In genomic region chr2:173419972-173420391, GRCm38 (mm10) we compare ENCODE assay signal across 9 mouse cellular contexts.
DNase-seq lines count a peak whose midpoint lies in the region; ATAC-seq and TF ChIP-seq lines count a peak whose summit lies in the region.
"Had no signal": no experiment of that assay in that cellular context is flagged by ENCODE, and none has a peak within 500 bp of the region (broad histone marks: within the 10 kb centered on the region; RNA-seq: fewer than 3 reads in every experiment).

No protein-coding gene starts in this region.

- TF ChIP-seq CTCF in thymus, adult 2 months (IDR thresholded peaks at IDR 0.05; ENCODE audit: borderline replicate concordance, control insufficient read depth, extremely low read depth, insufficient read depth, low read length, poor library complexity): no peak

- no peak for TF ChIP-seq POLR2A in thymus, adult 2 months (IDR thresholded peaks at IDR 0.05; ENCODE audit: control insufficient read depth, extremely low read depth, insufficient read depth, low read length, poor library complexity)

- 50% methylated on average over 10 of the region's 10 CpGs for WGBS in neural tube, embryonic 13.5 days
- 47% methylated on average over 10 of the region's 10 CpGs for WGBS in neural tube, embryonic 15.5 days
- WGBS in thymus, adult 2 months: 44% methylated on average over 10 of the region's 10 CpGs

- H3K36me3 ChIP-seq in neural tube, embryonic 13.5 days: no peaks in the 10 kb centered on the region
- H3K36me3 ChIP-seq in neural tube, embryonic 15.5 days: no peaks in the 10 kb centered on the region
- no peaks in the 10 kb centered on the region for H3K36me3 ChIP-seq in thymus, adult 2 months (ENCODE audit: control insufficient read depth, insufficient read depth, low read length)

- peaks cover 18% of the 10 kb centered on the region for H3K4me1 ChIP-seq in neural tube, embryonic 13.5 days (replicated peaks)
- H3K4me1 ChIP-seq in neural tube, embryonic 15.5 days: peaks cover 8% of the 10 kb centered on the region; the same call in 1 of the 2 replicates
- peaks cover 13% of the 10 kb centered on the region for H3K4me1 ChIP-seq in thymus, adult 2 months (replicated peaks; ENCODE audit: control insufficient read depth, insufficient read depth, low read length)

- no peak overlapping the region for H3K4me3 ChIP-seq in neural tube, embryonic 13.5 days
- no peak overlapping the region for H3K4me3 ChIP-seq in neural tube, embryonic 15.5 days (replicated peaks)
- H3K4me3 ChIP-seq in thymus, adult 2 months (ENCODE audit: control insufficient read depth, insufficient read depth, low read length): no peak overlapping the region

- H3K9ac ChIP-seq in neural tube, embryonic 13.5 days: no peak overlapping the region
- H3K9ac ChIP-seq in neural tube, embryonic 15.5 days (replicated peaks): no peak overlapping the region

- no peak for DNase-seq in frontal cortex, postnatal 25 days (ENCODE audit: low spot score in 2 of 2)
- DNase-seq in left cerebral cortex, postnatal 25 days (ENCODE audit: low spot score in 2 of 2): peak; percentile 20 to 58
- DNase-seq in testis, postnatal 14 days (ENCODE audit: low spot score): no peak
- no peak for DNase-seq in thymus, adult 2 months
- DNase-seq: thymus, postnatal 14 days had no signal

- peak; percentile 55 for ATAC-seq in frontal cortex, adult (ENCODE audit: low TSS enrichment)
- peak; percentile 79 for ATAC-seq in neural tube, embryonic 13.5 days (ENCODE audit: low read depth)
- ATAC-seq in neural tube, embryonic 15.5 days (ENCODE audit: low FRiP score): no peak
- no peak for ATAC-seq in activated CD4-positive, CD25-positive, alpha-beta regulatory T cell, adult 4 months

- H3K27ac ChIP-seq in neural tube, embryonic 13.5 days (replicated peaks): peak overlapping the region; percentile 42; the same call in 1 of the 2 replicates
- no peak overlapping the region for H3K27ac ChIP-seq in neural tube, embryonic 15.5 days (replicated peaks)
- no peak overlapping the region for H3K27ac ChIP-seq in thymus, adult 2 months (ENCODE audit: control insufficient read depth, insufficient read depth, low read length)

- H3K9me3 ChIP-seq in neural tube, embryonic 13.5 days: no peaks in the 10 kb centered on the region
- no peaks in the 10 kb centered on the region for H3K9me3 ChIP-seq in neural tube, embryonic 15.5 days (replicated peaks)

- no peak overlapping the region for H3K4me2 ChIP-seq in neural tube, embryonic 13.5 days
- no peak overlapping the region for H3K4me2 ChIP-seq in neural tube, embryonic 15.5 days

- intact Hi-C loops in left cerebral cortex, postnatal 25 days (cut with DNase I): no loop called here

- no peaks in the 10 kb centered on the region for H3K27me3 ChIP-seq in neural tube, embryonic 13.5 days
- H3K27me3 ChIP-seq in neural tube, embryonic 15.5 days (replicated peaks): no peaks in the 10 kb centered on the region
- no peaks in the 10 kb centered on the region for H3K27me3 ChIP-seq in thymus, adult 2 months (ENCODE audit: control insufficient read depth, insufficient read depth, low read length)

Comparison
In these comparisons a context has a peak if more than half of its experiments do, and no peak if none do; other contexts are left out.
1. ATAC-seq: peak in frontal cortex, adult (single experiment) and neural tube, embryonic 13.5 days (single experiment); none in neural tube, embryonic 15.5 days (single experiment) and activated CD4-positive, CD25-positive, alpha-beta regulatory T cell, adult 4 months (single experiment).
2. DNase-seq: peak in left cerebral cortex, postnatal 25 days (2 of 2); none in frontal cortex, postnatal 25 days (0 of 2), testis, postnatal 14 days (single experiment) and thymus, adult 2 months (single experiment).